Mouse (Mus musculus): ENCODE data around the gene Rnf103. TPM values are rescaled to one million over a fixed set of nuclear protein-coding genes. Genes with fewer than 3 reads are reported as not detected.

The Rnf103 gene
- polyA plus RNA-seq, 1 experiment from 2014 or later, result 20.1 TPM

- no peaks in the 10 kb centered on the region for H3K9me3 ChIP-seq (ENCODE audit: control insufficient read depth, low read length)
- no peak overlapping the region for H3K4me2 ChIP-seq (replicated peaks; ENCODE audit: low read depth, low read length)
- H3K27me3 ChIP-seq (ENCODE audit: control insufficient read depth, insufficient read depth, low read length), result no peaks in the 10 kb centered on the region
- H3K27ac ChIP-seq (ENCODE audit: low read depth, low read length), result no peak overlapping the region
- ATAC-seq (ENCODE audit: low FRiP score, low TSS enrichment), result no peak
- H3K4me3 ChIP-seq (ENCODE audit: low read length), result no peak overlapping the region
- WGBS, result 88% methylated on average over 2 of the region's 2 CpGs
- H3K36me3 ChIP-seq (ENCODE audit: control insufficient read depth, insufficient read depth, low read length), result no peaks in the 10 kb centered on the region
- no peaks in the 10 kb centered on the region for H3K4me1 ChIP-seq (ENCODE audit: control insufficient read depth, insufficient read depth, low read length)
- H3K9ac ChIP-seq (ENCODE audit: low read depth, low read length), result no peak overlapping the region
These were observed 61.8 kb downstream of the Rnf103 start for GRCm38 (mm10) chr6:71555507-71555951.

GRCm38 (mm10) chr6:71556826-71557225 lies 63.1 kb downstream of the Rnf103 start:
- no peak overlapping the region for H3K27ac ChIP-seq (ENCODE audit: low read depth, low read length)
- H3K9me3 ChIP-seq (ENCODE audit: control insufficient read depth, low read length), result no peaks in the 10 kb centered on the region
- H3K27me3 ChIP-seq (ENCODE audit: control insufficient read depth, insufficient read depth, low read length), result no peaks in the 10 kb centered on the region
- H3K4me3 ChIP-seq (ENCODE audit: low read length), result no peak overlapping the region
- H3K4me2 ChIP-seq (replicated peaks; ENCODE audit: low read depth, low read length), result no peak overlapping the region
- no peaks in the 10 kb centered on the region; the same call in 1 of the 2 replicates for H3K36me3 ChIP-seq (ENCODE audit: control insufficient read depth, insufficient read depth, low read length)
- H3K4me1 ChIP-seq (ENCODE audit: control insufficient read depth, insufficient read depth, low read length), result no peaks in the 10 kb centered on the region
- H3K9ac ChIP-seq (ENCODE audit: low read depth, low read length), result no peak overlapping the region
- 98% methylated on average over 2 of the region's 2 CpGs for WGBS
- no peak for ATAC-seq (ENCODE audit: low FRiP score, low TSS enrichment)

Other genes with a start within 250 kb of the Rnf103 start
- 52.2 and 53.3 TPM in 2 replicates for gene Krcc1, start 222.2 kb upstream of the Rnf103 start, polyA plus RNA-seq (2014; fragmentation: Nextera tagmentation; extraction: Ambion mirVana)
- 0.17 and 0.19 TPM in 2 replicates for gene Smyd1, start 171.7 kb upstream of the Rnf103 start, polyA plus RNA-seq (2014; fragmentation: Nextera tagmentation; extraction: Ambion mirVana)
- 0.13 TPM in 1 of 2 replicates, not detected in the other for gene Cd8b1, start 171.1 kb upstream of the Rnf103 start, polyA plus RNA-seq (2014; fragmentation: Nextera tagmentation; extraction: Ambion mirVana)
- gene Cd8a, start 120.5 kb upstream of the Rnf103 start, polyA plus RNA-seq (2014; fragmentation: Nextera tagmentation; extraction: Ambion mirVana), result not detected in 2 replicates
- gene Rmnd5a, start 53.3 kb upstream of the Rnf103 start, polyA plus RNA-seq (2014; fragmentation: Nextera tagmentation; extraction: Ambion mirVana), result 11.2 and 13.0 TPM in 2 replicates
- gene Chmp3, start 49.9 kb downstream of the Rnf103 start, polyA plus RNA-seq (2014; fragmentation: Nextera tagmentation; extraction: Ambion mirVana), result 59.9 TPM in 2 replicates
- gene Kdm3a, start 139.1 kb downstream of the Rnf103 start, polyA plus RNA-seq (2014; fragmentation: Nextera tagmentation; extraction: Ambion mirVana), result 26.7 and 47.5 TPM in 2 replicates
- gene Reep1, start 213.7 kb downstream of the Rnf103 start, polyA plus RNA-seq (2014; fragmentation: Nextera tagmentation; extraction: Ambion mirVana), result 5.9 and 13.2 TPM in 2 replicates